Mouse (Mus musculus) hindbrain, postnatal 0 days (tissue): ENCODE data around the gene Sowahc. TPM values are rescaled to one million over a fixed set of nuclear protein-coding genes. Genes with fewer than 3 reads are reported as not detected.

ENCODE experiments used
- ATAC-seq: fragments of 200-750 bp; cut with Nextera tagmentation; 2 replicates; pipeline ENCODE4 v1.8.0; 2017; ENCODE audit warnings: mild to moderate bottlenecking, moderate TSS enrichment, moderate library complexity
- DNase-seq: peaks from one replicate; pipeline ENCODE4 v3.0.0-alpha.2; 2015; ENCODE audit warnings: low spot score
- H3K27ac ChIP-seq: fragments of 300-500 bp; sonication (generic); 2 replicates; pipeline ENCODE4 v1.5.1; 2014; ENCODE audit warnings: mild to moderate bottlenecking
- H3K27me3 ChIP-seq: fragments of 300-500 bp; sonication (generic); 2 replicates; pipeline ENCODE4 v1.6.1; 2014; ENCODE audit warnings: low read length, mixed read lengths; ENCODE audit not compliant: insufficient read depth
- H3K36me3 ChIP-seq: fragments of 300-500 bp; sonication (generic); 2 replicates; pipeline ENCODE4 v1.6.1; 2014; ENCODE audit warnings: low read length, mixed read lengths; ENCODE audit not compliant: insufficient read depth
- H3K4me1 ChIP-seq: fragments of 300-500 bp; sonication (generic); 2 replicates; pipeline ENCODE4 v1.6.1; 2014; ENCODE audit warnings: antibody characterized with exemption, low read length, mixed read lengths; ENCODE audit not compliant: insufficient read depth
- H3K4me2 ChIP-seq: fragments of 300-500 bp; sonication (generic); 2 replicates; pipeline ENCODE4 v1.6.1; 2014; ENCODE audit warnings: low read depth, mild to moderate bottlenecking, low read length, moderate library complexity, mixed read lengths
- H3K4me3 ChIP-seq: fragments of 300-500 bp; sonication (generic); 2 replicates; pipeline ENCODE4 v1.5.1; 2014; ENCODE audit warnings: low read length
- H3K9ac ChIP-seq: fragments of 300-500 bp; sonication (generic); replicated peaks from 2 replicates; pipeline ENCODE4 v1.6.1; 2014; ENCODE audit warnings: mild to moderate bottlenecking, low read length, moderate library complexity, mixed read lengths
- H3K9me3 ChIP-seq: fragments of 300-500 bp; sonication (generic); 2 replicates; pipeline ENCODE4 v1.6.1; 2016; ENCODE audit warnings: low read length, mixed read lengths
- CTCF ChIP-seq: IDR thresholded peaks from 2 replicates; pipeline ENCODE4 v1.5.1; 2016; ENCODE audit warnings: antibody characterized with exemption, control low read depth, low read depth
- WGBS: fragments of 180-500 bp; shearing (Covaris S2); extraction: QIAGEN DNeasy Blood & Tissue Kit; methylation state at CpG from one replicate; pipeline ENCODE4 v1.1.7; 2014; 5-methylcytosine and 5-hydroxymethylcytosine counted together
- polyA plus RNA-seq: library from polyadenylated mRNA; unstranded; fragments of >200 nt; fragmentation: Nextera tagmentation; extraction: Ambion mirVana; gene quantifications from 2 replicates; pipeline ENCODE4 v1.2.1, GENCODE M21; 2015
- total RNA-seq: library from RNA; depleted of rRNA; stranded (reverse); fragments of >200 nt; gene quantifications from 2 replicates; pipeline ENCODE4 v1.2.3, GENCODE M21; 2014

Sowahc gene
- total and polyA plus RNA-seq, 2 experiments from 2014 or later = 12.5 to 28.1 TPM

DNA sequence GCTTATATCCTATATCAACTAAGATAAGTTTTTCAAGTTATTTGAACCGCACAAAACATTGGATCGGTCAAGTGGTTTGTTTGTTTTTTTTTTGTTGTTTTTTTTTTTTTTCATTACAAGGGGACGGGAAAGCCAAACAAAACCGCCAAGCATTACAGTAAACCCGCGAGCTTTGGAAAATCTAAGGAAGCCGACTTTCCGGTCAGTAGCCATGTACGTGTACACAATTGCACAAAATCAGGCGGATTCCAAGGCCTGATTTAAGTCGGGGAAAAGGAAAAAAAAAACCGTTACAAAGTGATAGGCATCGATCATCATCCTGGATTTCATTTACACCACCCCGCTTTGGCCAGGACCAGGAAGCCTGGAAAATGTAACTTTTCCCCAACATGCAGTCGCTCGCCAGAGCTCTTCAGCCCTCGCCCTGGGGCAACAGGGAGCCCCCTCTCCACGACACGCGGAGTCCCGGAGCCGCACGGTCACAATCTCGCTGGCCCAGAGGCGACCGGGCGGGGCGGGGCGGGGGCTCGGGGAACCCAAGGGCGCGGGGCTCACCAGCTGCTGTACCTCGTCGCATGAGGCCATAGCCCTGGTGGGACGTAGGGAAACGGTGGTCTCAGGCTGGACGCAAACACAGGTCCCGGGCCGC, 805 bp upstream of the Sowahc start:
- DNase-seq (peak; percentile 63), ATAC-seq (no peak)

DNA sequence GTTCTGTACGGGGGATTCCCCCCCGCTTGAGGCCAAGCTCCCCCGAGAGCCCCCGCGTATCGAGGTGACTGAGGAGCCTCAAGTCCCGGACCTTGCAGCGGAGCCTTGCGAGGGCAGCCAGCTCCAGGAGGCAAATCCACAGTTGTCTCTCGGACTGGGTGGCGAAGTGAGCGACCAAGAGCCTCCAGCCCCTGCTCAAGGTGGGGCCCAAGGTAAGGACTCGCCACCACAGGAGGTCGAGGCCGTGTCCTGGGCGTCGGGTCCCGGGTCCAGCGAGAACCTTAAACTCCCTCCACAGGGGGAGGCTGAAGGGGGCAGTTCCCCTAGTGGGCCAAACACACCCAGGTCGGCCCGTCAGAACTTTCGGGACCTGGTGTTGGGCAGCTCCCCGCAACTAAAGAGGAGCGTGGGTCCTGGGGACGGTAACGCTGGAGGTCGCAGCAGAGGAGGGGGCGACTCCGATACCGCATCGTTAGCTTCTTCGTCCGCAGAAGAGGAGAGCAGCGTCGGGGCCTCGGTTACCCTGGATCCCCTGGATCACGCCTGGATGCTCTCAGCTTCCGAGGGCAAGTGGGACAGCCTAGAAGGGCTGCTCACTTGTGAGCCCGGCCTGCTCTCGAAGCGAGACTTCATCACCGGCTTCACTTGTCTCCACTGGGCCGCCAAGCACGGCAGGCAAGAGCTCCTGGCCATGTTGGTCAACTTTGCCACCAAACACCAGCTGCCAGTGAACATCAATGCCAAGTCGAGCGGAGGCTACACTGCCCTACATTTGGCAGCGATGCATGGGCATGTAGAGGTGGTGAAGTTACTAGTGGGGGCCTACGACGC, 733 bp downstream of the Sowahc start:
- DNase-seq (peak; percentile 50), ATAC-seq (peak; percentile 2; the same call in 1 of the 2 replicates)
- Histone ChIP-seq H3K27ac (peak overlapping the region; percentile 93), H3K4me1 (peaks cover 14% of the 10 kb centered on the region), H3K9me3 (no peaks in the 10 kb centered on the region), H3K36me3 (no peaks in the 10 kb centered on the region), H3K4me3 (peak overlapping the region; percentile 95), H3K4me2 (peak overlapping the region; percentile 88), H3K27me3 (no peaks in the 10 kb centered on the region), H3K9ac (peak overlapping the region; percentile 85)
- 1% methylated on average over 48 of the region's 49 CpGs for WGBS
- TF ChIP-seq CTCF = no peak

More for the DNA sequence above, 805 bp upstream of the Sowahc start:
- Histone ChIP-seq H3K27me3 (no peaks in the 10 kb centered on the region), H3K4me3 (peak overlapping the region; percentile 95), H3K36me3 (no peaks in the 10 kb centered on the region), H3K4me2 (peak overlapping the region; percentile 88), H3K4me1 (peaks cover 14% of the 10 kb centered on the region), H3K9me3 (no peaks in the 10 kb centered on the region), H3K27ac (peak overlapping the region; percentile 93), H3K9ac (peak overlapping the region; percentile 85)
- TF ChIP-seq CTCF = no peak
- under 1% methylated on average over 39 of the region's 39 CpGs for WGBS

DNA sequence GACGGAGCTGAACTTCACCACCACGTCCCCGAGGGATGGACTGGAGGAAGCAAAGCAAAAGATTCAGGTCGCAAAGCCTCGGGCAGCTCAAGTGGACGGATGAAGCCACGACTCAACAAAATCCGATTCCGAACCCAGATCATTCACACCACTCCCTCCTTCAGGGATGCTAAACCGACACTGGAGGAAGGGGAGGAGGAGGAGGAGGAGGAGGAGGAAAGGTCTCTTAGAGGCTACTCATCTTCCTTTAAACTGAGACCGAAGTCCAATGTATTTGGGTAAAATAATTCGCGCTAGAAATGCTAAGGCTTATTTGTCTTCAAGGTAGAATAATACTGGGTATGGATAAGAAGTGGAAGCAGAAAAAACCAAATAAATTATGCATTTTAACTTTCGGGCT, 1.5 kb downstream of the Sowahc start:
- H3K27me3 ChIP-seq = no peaks in the 10 kb centered on the region
- H3K4me1 ChIP-seq = peaks cover 14% of the 10 kb centered on the region
- H3K4me2 ChIP-seq = peak overlapping the region; percentile 88
- DNase-seq = no peak
- peak overlapping the region; percentile 95 for H3K4me3 ChIP-seq
- WGBS = 40% methylated on average over 14 of the region's 14 CpGs
- no peak for TF ChIP-seq CTCF
- peak overlapping the region; percentile 85 for H3K9ac ChIP-seq
- no peaks in the 10 kb centered on the region for H3K9me3 ChIP-seq
- no peak overlapping the region for H3K27ac ChIP-seq
- H3K36me3 ChIP-seq = no peaks in the 10 kb centered on the region
- no peak for ATAC-seq

DNA sequence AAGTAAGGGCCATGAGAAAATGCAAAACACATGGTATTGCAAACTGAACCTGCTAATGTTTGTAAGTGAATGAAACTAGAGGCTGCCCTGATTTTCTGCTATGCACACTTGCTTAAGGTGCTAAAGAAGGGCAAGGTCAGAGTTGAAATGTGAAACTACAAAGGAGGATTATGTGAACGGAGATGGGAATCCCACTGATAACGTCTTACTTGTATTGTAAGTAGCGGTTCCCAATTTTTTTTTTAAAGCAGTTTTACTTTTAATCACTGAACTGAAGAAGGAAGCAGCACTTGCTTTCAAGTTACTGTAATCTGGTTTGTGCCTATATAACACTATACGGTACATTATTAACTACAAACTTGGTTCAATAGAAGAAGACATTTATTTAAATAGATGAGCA, 2.1 kb downstream of the Sowahc start:
- Histone ChIP-seq H3K9ac (no peak overlapping the region; the same call in 1 of the 2 replicates), H3K36me3 (no peaks in the 10 kb centered on the region), H3K4me2 (peak overlapping the region; percentile 88), H3K9me3 (no peaks in the 10 kb centered on the region), H3K4me1 (peaks cover 14% of the 10 kb centered on the region), H3K27ac (no peak overlapping the region), H3K4me3 (peak overlapping the region; percentile 95; the same call in 1 of the 2 replicates), H3K27me3 (no peaks in the 10 kb centered on the region)
- DNase-seq (no peak), ATAC-seq (no peak)
- no peak for TF ChIP-seq CTCF
- 69% methylated on average over 4 of the region's 4 CpGs for WGBS

GRCm38 (mm10) chr10:59225137-59225536, 3.4 kb downstream of the Sowahc start:
- ATAC-seq (no peak), DNase-seq (no peak)
- Histone ChIP-seq H3K27ac (no peak overlapping the region), H3K4me2 (peak overlapping the region; percentile 31), H3K36me3 (no peaks in the 10 kb centered on the region), H3K4me1 (peaks cover 14% of the 10 kb centered on the region), H3K4me3 (no peak overlapping the region), H3K9ac (no peak overlapping the region), H3K9me3 (no peaks in the 10 kb centered on the region), H3K27me3 (no peaks in the 10 kb centered on the region)
- WGBS = 95% methylated on average over 2 of the region's 2 CpGs
- no peak for TF ChIP-seq CTCF

DNA sequence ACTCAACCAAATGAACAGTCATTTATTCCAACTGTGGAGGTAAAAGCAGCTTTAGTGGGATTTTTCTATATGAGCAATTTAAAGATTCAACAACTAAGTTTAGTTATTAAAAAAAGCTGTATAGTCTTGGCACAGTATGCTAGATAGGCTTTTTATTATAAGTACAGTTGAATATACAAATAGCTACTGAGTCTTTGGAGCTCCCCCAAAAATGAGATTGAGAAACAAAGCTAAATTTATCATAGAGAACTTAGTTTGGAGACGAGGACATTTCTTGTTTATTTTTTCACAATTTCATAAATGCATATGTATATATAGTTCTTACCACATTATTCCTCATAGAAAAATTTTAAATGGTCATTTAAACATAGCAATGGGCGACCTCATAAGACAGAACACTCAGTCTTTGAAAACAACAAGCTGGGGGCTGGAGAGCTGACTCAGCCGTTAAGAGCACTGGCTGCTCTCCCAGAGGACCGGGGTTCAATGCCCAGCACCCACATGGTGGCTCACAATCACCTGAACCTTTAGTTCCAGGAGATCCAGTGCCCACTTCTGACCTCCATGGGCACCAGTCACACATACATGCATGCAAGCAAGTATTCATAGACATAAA, 7.6 kb downstream of the Sowahc start:
- ATAC-seq = no peak
- 81% methylated on average over 4 of the region's 4 CpGs for WGBS

More for the DNA sequence above, 7.6 kb downstream of the Sowahc start:
- Histone ChIP-seq H3K27me3 (no peaks in the 10 kb centered on the region; the same call in 1 of the 2 replicates), H3K9me3 (no peaks in the 10 kb centered on the region), H3K4me2 (no peak overlapping the region), H3K4me3 (no peak overlapping the region), H3K4me1 (peaks cover 6% of the 10 kb centered on the region; the same call in 1 of the 2 replicates), H3K27ac (no peak overlapping the region), H3K36me3 (no peaks in the 10 kb centered on the region), H3K9ac (no peak overlapping the region)
- TF ChIP-seq CTCF = no peak
- no peak for DNase-seq
